Mouse (Mus musculus): ENCODE data around the gene Egflam. TPM values are rescaled to one million over a fixed set of nuclear protein-coding genes. Genes with fewer than 3 reads are reported as not detected.

The Egflam gene
- polyA plus RNA-seq, 1 experiment from 2014 or later: 8.2 TPM

GRCm38 (mm10) chr15:7215845-7216244, 182.3 kb downstream of the Egflam start:
- H3K36me3 ChIP-seq (ENCODE audit: control insufficient read depth, insufficient read depth, low read length): no peaks in the 10 kb centered on the region
- H3K4me2 ChIP-seq (ENCODE audit: low read length): no peak overlapping the region
- ATAC-seq: no peak
- 99% methylated on average over 3 of the region's 3 CpGs for WGBS
- no peak overlapping the region for H3K4me3 ChIP-seq (ENCODE audit: low read depth, low read length)
- H3K4me1 ChIP-seq (ENCODE audit: control insufficient read depth, insufficient read depth, low read length): no peaks in the 10 kb centered on the region
- H3K9ac ChIP-seq (ENCODE audit: low read depth, low read length): no peak overlapping the region
- no peaks in the 10 kb centered on the region for H3K27me3 ChIP-seq (ENCODE audit: control insufficient read depth, insufficient read depth, low read depth, low read length)
- H3K27ac ChIP-seq (ENCODE audit: low read length): no peak overlapping the region
- no peaks in the 10 kb centered on the region for H3K9me3 ChIP-seq (replicated peaks; ENCODE audit: control insufficient read depth, low read length, poor library complexity, severe bottlenecking)

- H3K9ac ChIP-seq (ENCODE audit: low read depth, low read length): no peak overlapping the region
- H3K4me3 ChIP-seq (ENCODE audit: low read depth, low read length): no peak overlapping the region
- 29% methylated on average over 1 of the region's 1 CpGs for WGBS
- no peaks in the 10 kb centered on the region for H3K36me3 ChIP-seq (ENCODE audit: control insufficient read depth, insufficient read depth, low read length)
- H3K4me2 ChIP-seq (ENCODE audit: low read length): no peak overlapping the region
- H3K27me3 ChIP-seq (ENCODE audit: control insufficient read depth, insufficient read depth, low read depth, low read length): no peaks in the 10 kb centered on the region
- ATAC-seq: 0 out of 2 replicates have a peak, but pooled peaks have one; percentile 21
- no peaks in the 10 kb centered on the region for H3K4me1 ChIP-seq (ENCODE audit: control insufficient read depth, insufficient read depth, low read length)
- H3K27ac ChIP-seq (ENCODE audit: low read length): no peak overlapping the region
- no peaks in the 10 kb centered on the region for H3K9me3 ChIP-seq (replicated peaks; ENCODE audit: control insufficient read depth, low read length, poor library complexity, severe bottlenecking)
Measured at GRCm38 (mm10) chr15:7213683-7214082, 184.5 kb downstream of the Egflam start.

- Histone ChIP-seq H3K9me3 (replicated peaks; ENCODE audit: control insufficient read depth, low read length, poor library complexity, severe bottlenecking) (no peaks in the 10 kb centered on the region), H3K4me2 (ENCODE audit: low read length) (no peak overlapping the region), H3K4me1 (ENCODE audit: control insufficient read depth, insufficient read depth, low read length) (peaks cover 3% of the 10 kb centered on the region; the same call in 1 of the 2 replicates), H3K9ac (ENCODE audit: low read depth, low read length) (no peak overlapping the region), H3K27me3 (ENCODE audit: control insufficient read depth, insufficient read depth, low read depth, low read length) (no peaks in the 10 kb centered on the region), H3K36me3 (ENCODE audit: control insufficient read depth, insufficient read depth, low read length) (no peaks in the 10 kb centered on the region), H3K4me3 (ENCODE audit: low read depth, low read length) (no peak overlapping the region), H3K27ac (ENCODE audit: low read length) (no peak overlapping the region)
- ATAC-seq: no peak
- 79% methylated on average over 9 of the region's 9 CpGs for WGBS
Measured at GRCm38 (mm10) chr15:7208180-7208579, 190.0 kb downstream of the Egflam start.

- H3K27me3 ChIP-seq (ENCODE audit: control insufficient read depth, insufficient read depth, low read depth, low read length): no peaks in the 10 kb centered on the region
- WGBS: 82% methylated on average over 7 of the region's 7 CpGs
- no peak overlapping the region for H3K9ac ChIP-seq (ENCODE audit: low read depth, low read length)
- no peak for ATAC-seq
- H3K9me3 ChIP-seq (replicated peaks; ENCODE audit: control insufficient read depth, low read length, poor library complexity, severe bottlenecking): no peaks in the 10 kb centered on the region
- H3K4me1 ChIP-seq (ENCODE audit: control insufficient read depth, insufficient read depth, low read length): peaks cover 3% of the 10 kb centered on the region; the same call in 1 of the 2 replicates
- H3K27ac ChIP-seq (ENCODE audit: low read length): no peak overlapping the region
- H3K36me3 ChIP-seq (ENCODE audit: control insufficient read depth, insufficient read depth, low read length): no peaks in the 10 kb centered on the region
- H3K4me3 ChIP-seq (ENCODE audit: low read depth, low read length): no peak overlapping the region
- no peak overlapping the region for H3K4me2 ChIP-seq (ENCODE audit: low read length)
Measured at GRCm38 (mm10) chr15:7207292-7207691, 190.9 kb downstream of the Egflam start.

- Histone ChIP-seq H3K9ac (ENCODE audit: low read depth, low read length) (no peak overlapping the region), H3K4me2 (ENCODE audit: low read length) (no peak overlapping the region), H3K27me3 (ENCODE audit: control insufficient read depth, insufficient read depth, low read depth, low read length) (no peaks in the 10 kb centered on the region), H3K4me1 (ENCODE audit: control insufficient read depth, insufficient read depth, low read length) (peaks cover 5% of the 10 kb centered on the region; the same call in 1 of the 2 replicates), H3K36me3 (ENCODE audit: control insufficient read depth, insufficient read depth, low read length) (no peaks in the 10 kb centered on the region), H3K4me3 (ENCODE audit: low read depth, low read length) (no peak overlapping the region), H3K9me3 (replicated peaks; ENCODE audit: control insufficient read depth, low read length, poor library complexity, severe bottlenecking) (no peaks in the 10 kb centered on the region), H3K27ac (ENCODE audit: low read length) (no peak overlapping the region)
- ATAC-seq: no peak
- 46% methylated on average over 5 of the region's 5 CpGs for WGBS
Measured at GRCm38 (mm10) chr15:7206110-7206509, 192.1 kb downstream of the Egflam start.

GRCm38 (mm10) chr15:7204917-7205316, 193.3 kb downstream of the Egflam start:
- H3K9me3 ChIP-seq (replicated peaks; ENCODE audit: control insufficient read depth, low read length, poor library complexity, severe bottlenecking): no peaks in the 10 kb centered on the region
- no peak for ATAC-seq
- WGBS: 56% methylated on average over 13 of the region's 13 CpGs

GRCm38 (mm10) chr15:7203606-7204330, 194.4 kb downstream of the Egflam start:
- WGBS: 71% methylated on average over 9 of the region's 9 CpGs
- Histone ChIP-seq H3K4me3 (ENCODE audit: low read depth, low read length) (no peak overlapping the region), H3K27me3 (ENCODE audit: control insufficient read depth, insufficient read depth, low read depth, low read length) (no peaks in the 10 kb centered on the region), H3K9me3 (replicated peaks; ENCODE audit: control insufficient read depth, low read length, poor library complexity, severe bottlenecking) (no peaks in the 10 kb centered on the region), H3K4me2 (ENCODE audit: low read length) (no peak overlapping the region), H3K27ac (ENCODE audit: low read length) (no peak overlapping the region), H3K36me3 (ENCODE audit: control insufficient read depth, insufficient read depth, low read length) (no peaks in the 10 kb centered on the region), H3K4me1 (ENCODE audit: control insufficient read depth, insufficient read depth, low read length) (peaks cover 12% of the 10 kb centered on the region; the same call in 1 of the 2 replicates), H3K9ac (ENCODE audit: low read depth, low read length) (no peak overlapping the region)
- no peak for ATAC-seq

More at GRCm38 (mm10) chr15:7204917-7205316, 193.3 kb downstream of the Egflam start:
- no peak overlapping the region for H3K9ac ChIP-seq (ENCODE audit: low read depth, low read length)
- no peaks in the 10 kb centered on the region for H3K36me3 ChIP-seq (ENCODE audit: control insufficient read depth, insufficient read depth, low read length)
- no peaks in the 10 kb centered on the region for H3K27me3 ChIP-seq (ENCODE audit: control insufficient read depth, insufficient read depth, low read depth, low read length)
- peaks cover 6% of the 10 kb centered on the region; the same call in 1 of the 2 replicates for H3K4me1 ChIP-seq (ENCODE audit: control insufficient read depth, insufficient read depth, low read length)
- no peak overlapping the region for H3K4me2 ChIP-seq (ENCODE audit: low read length)
- H3K27ac ChIP-seq (ENCODE audit: low read length): no peak overlapping the region
- H3K4me3 ChIP-seq (ENCODE audit: low read depth, low read length): no peak overlapping the region

- Histone ChIP-seq H3K36me3 (ENCODE audit: control insufficient read depth, insufficient read depth, low read length) (no peaks in the 10 kb centered on the region), H3K27ac (ENCODE audit: low read length) (no peak overlapping the region), H3K9me3 (replicated peaks; ENCODE audit: control insufficient read depth, low read length, poor library complexity, severe bottlenecking) (no peaks in the 10 kb centered on the region), H3K9ac (ENCODE audit: low read depth, low read length) (no peak overlapping the region), H3K27me3 (ENCODE audit: control insufficient read depth, insufficient read depth, low read depth, low read length) (no peaks in the 10 kb centered on the region), H3K4me3 (ENCODE audit: low read depth, low read length) (no peak overlapping the region), H3K4me1 (ENCODE audit: control insufficient read depth, insufficient read depth, low read length) (peaks cover 14% of the 10 kb centered on the region; the same call in 1 of the 2 replicates), H3K4me2 (ENCODE audit: low read length) (no peak overlapping the region)
- 89% methylated on average over 5 of the region's 5 CpGs for WGBS
- ATAC-seq: no peak
Measured at GRCm38 (mm10) chr15:7202981-7203380, 195.2 kb downstream of the Egflam start.

Measured in midbrain, embryonic 16.5 days (tissue).